Mouse (Mus musculus): ENCODE measurements at regions not wholly inside any gene's neighbourhood (a gene's known extent, or its start where the extent isn't known, plus 50 kb on each side); places are given as distances from the start of the nearest gene placed in this dataset.
"Not testable (repeated sequence)": the region's sequence is repeated elsewhere in the genome, so short reads cannot be mapped to it uniquely, and the experiment has no call there.

- no peak for DNase-seq (ENCODE audit: low read depth, low spot score)
Observed at GRCm38 (mm10) chr2:149203896-149204295, 186.9 kb upstream of the Gm10750 start.

- DNase-seq (ENCODE audit: low read depth, low spot score): no peak
Observed at GRCm38 (mm10) chr2:149195736-149196135, 178.7 kb upstream of the Gm10750 start.

- peak; percentile 4 for DNase-seq (ENCODE audit: low read depth, low spot score)
Observed at GRCm38 (mm10) chr2:149158434-149158833, 141.4 kb upstream of the Gm10750 start.

- not testable (repeated sequence) for DNase-seq (ENCODE audit: low read depth, low spot score)
Observed at GRCm38 (mm10) chr2:149109551-149109950, 92.5 kb upstream of the Gm10750 start.

GRCm38 (mm10) chr2:149092146-149092545, 75.1 kb upstream of the Gm10750 start:
- DNase-seq (ENCODE audit: low read depth, low spot score): no peak
